Mouse (Mus musculus) lung, postnatal 0 days (tissue): ENCODE data around the gene Ubap2. TPM values are rescaled to one million over a fixed set of nuclear protein-coding genes. Genes with fewer than 3 reads are reported as not detected.

Source experiments
- ATAC-seq: fragments of 200-750 bp; cut with Nextera tagmentation; 2 replicates; pipeline ENCODE4 v1.8.0; 2017; ENCODE audit warnings: moderate library complexity
- DNase-seq: peaks from one replicate; pipeline ENCODE4 v3.0.0-alpha.2; 2016; ENCODE audit warnings: low spot score
- H3K27ac ChIP-seq: fragments of 300-500 bp; sonication (generic); 2 replicates; pipeline ENCODE4 v1.5.1; 2014; ENCODE audit warnings: antibody characterized with exemption, mild to moderate bottlenecking, low read length, mixed read lengths
- H3K27me3 ChIP-seq: fragments of 300-500 bp; sonication (generic); replicated peaks from 2 replicates; pipeline ENCODE4 v1.6.1; 2014; ENCODE audit warnings: low read length, mixed read lengths; ENCODE audit not compliant: insufficient read depth
- H3K36me3 ChIP-seq: fragments of 300-500 bp; sonication (generic); 2 replicates; pipeline ENCODE4 v1.6.1; 2014; ENCODE audit warnings: low read length, mixed read lengths; ENCODE audit not compliant: insufficient read depth
- H3K4me1 ChIP-seq: fragments of 300-500 bp; sonication (generic); 2 replicates; pipeline ENCODE4 v1.6.1; 2014; ENCODE audit warnings: antibody characterized with exemption, low read depth, low read length, mixed read lengths; ENCODE audit not compliant: insufficient read depth
- H3K4me2 ChIP-seq: fragments of 300-500 bp; sonication (generic); replicated peaks from 2 replicates; pipeline ENCODE4 v1.6.1; 2014; ENCODE audit warnings: low read depth, mild to moderate bottlenecking, low read length, moderate library complexity, mixed read lengths
- H3K4me3 ChIP-seq: fragments of 300-500 bp; sonication (generic); 2 replicates; pipeline ENCODE4 v1.5.1; 2014; ENCODE audit warnings: low read depth, low read length
- H3K9ac ChIP-seq: fragments of 300-500 bp; sonication (generic); replicated peaks from 2 replicates; pipeline ENCODE4 v1.6.1; 2014; ENCODE audit warnings: low read depth, mild to moderate bottlenecking
- H3K9me3 ChIP-seq: fragments of 300-500 bp; sonication (generic); 2 replicates; pipeline ENCODE4 v1.6.1; 2016; ENCODE audit warnings: low read length, mixed read lengths
- CTCF ChIP-seq: IDR thresholded peaks from 2 replicates; pipeline ENCODE4 v1.5.1; 2016; ENCODE audit warnings: antibody characterized with exemption, mild to moderate bottlenecking
- EP300 ChIP-seq: IDR thresholded peaks from 2 replicates; pipeline ENCODE4 v1.6.1; 2016; ENCODE audit warnings: antibody characterized with exemption, mild to moderate bottlenecking, control low read depth
- WGBS: fragments of 180-500 bp; shearing (Covaris S2); extraction: QIAGEN DNeasy Blood & Tissue Kit; methylation state at CpG from one replicate; pipeline ENCODE4 v1.1.7; 2014; 5-methylcytosine and 5-hydroxymethylcytosine counted together
- polyA plus RNA-seq: library from polyadenylated mRNA; unstranded; fragments of >200 nt; fragmentation: Nextera tagmentation; extraction: Ambion mirVana; gene quantifications from 2 replicates; pipeline ENCODE4 v1.2.1, GENCODE M21; 2015

The Ubap2 gene
- polyA plus RNA-seq, 1 experiment from 2014 or later: 18.2 TPM

DNA sequence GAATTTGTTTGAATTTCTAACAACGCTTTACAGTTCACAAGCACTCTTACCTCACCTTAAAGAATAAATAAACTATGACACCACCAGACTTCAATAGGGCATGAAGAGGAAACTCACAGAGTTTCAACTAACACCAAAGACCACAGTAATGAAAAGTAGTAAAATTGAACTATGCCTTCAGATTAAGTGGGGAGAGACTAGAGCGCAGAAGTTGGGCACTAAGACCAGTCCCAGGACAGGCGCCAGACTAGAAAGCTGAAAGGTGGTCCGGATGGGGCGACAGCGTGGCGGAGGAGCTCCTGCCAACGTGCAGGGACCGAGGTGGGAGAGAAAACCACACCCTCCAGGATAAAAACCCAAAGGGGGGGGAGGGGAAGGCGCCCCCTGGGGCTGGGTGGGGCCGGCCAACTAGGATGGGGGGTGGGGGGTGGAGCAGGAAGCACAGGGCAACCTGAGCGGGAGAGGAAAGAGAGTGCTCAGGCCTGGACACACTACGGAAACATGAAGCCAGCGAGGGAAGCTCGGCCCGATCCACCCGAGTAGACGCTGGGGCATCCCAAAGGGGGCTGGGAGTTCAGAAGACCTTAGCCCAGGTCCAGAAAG is 466 bp downstream of the Ubap2 start:
- peak; percentile 73 for DNase-seq

DNA sequence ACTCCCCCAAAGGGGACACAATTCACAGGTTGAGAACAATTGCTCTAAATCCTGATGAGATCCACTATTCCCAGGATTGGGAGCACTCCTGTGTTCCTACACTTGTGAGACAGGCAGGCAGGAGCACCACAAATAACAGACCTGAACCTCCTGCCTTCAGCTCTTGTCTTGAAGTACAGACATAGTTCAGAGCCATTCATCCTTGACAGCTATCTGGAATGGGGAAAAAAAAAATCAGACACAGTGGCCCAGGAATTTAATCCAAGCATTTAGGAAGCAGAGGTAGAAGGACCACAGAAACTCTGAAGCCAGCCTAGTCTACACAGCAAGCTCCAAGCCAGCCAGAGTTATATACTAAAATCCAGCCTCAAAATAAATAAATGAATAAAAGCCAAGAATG is 6.8 kb downstream of the Ubap2 start:
- no peak overlapping the region for H3K27ac ChIP-seq
- ATAC-seq (no peak), DNase-seq (no peak)
- H3K4me1 ChIP-seq: peaks cover 4% of the 10 kb centered on the region; the same call in 1 of the 2 replicates
- no peaks in the 10 kb centered on the region for H3K9me3 ChIP-seq
- H3K27me3 ChIP-seq: no peaks in the 10 kb centered on the region
- H3K36me3 ChIP-seq: no peaks in the 10 kb centered on the region
- H3K4me2 ChIP-seq: no peak overlapping the region
- no peak overlapping the region for H3K9ac ChIP-seq
- TF ChIP-seq CTCF: no peak
- H3K4me3 ChIP-seq: no peak overlapping the region

More for the DNA sequence above, 466 bp downstream of the Ubap2 start:
- H3K4me3 ChIP-seq: peak overlapping the region; percentile 75
- H3K9ac ChIP-seq: peak overlapping the region; percentile 81
- peaks cover 13% of the 10 kb centered on the region; the same call in 1 of the 2 replicates for H3K4me1 ChIP-seq
- under 1% methylated on average over 18 of the region's 18 CpGs for WGBS
- no peaks in the 10 kb centered on the region for H3K9me3 ChIP-seq
- H3K36me3 ChIP-seq: no peaks in the 10 kb centered on the region
- no peaks in the 10 kb centered on the region for H3K27me3 ChIP-seq
- H3K27ac ChIP-seq: peak overlapping the region; percentile 96
- peak overlapping the region; percentile 75 for H3K4me2 ChIP-seq
- ATAC-seq: peak; percentile 52
- TF ChIP-seq EP300 (0 out of 2 replicates have a peak, but pooled peaks have one; percentile 8), CTCF (no peak)

DNA sequence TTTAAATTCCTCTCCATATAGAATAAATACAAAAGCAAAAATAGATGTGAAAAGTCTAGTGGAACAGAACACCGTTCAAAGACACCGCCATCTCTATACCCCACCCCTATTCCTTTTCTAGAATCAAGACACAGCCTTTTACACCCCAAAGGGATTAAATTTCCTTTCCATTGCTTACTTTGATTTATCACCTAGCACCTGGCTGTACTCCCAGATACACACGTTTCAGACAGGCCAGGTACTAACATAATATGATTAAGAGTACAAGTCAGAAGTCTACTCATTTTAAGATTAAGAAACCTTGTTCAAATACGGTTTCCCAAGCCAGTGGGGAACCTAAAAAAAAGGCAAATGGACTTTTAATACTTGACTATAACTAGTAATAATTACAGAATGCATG is 8.6 kb downstream of the Ubap2 start:
- Histone ChIP-seq H3K4me1 (no peaks in the 10 kb centered on the region), H3K27ac (no peak overlapping the region), H3K27me3 (no peaks in the 10 kb centered on the region), H3K36me3 (no peaks in the 10 kb centered on the region), H3K4me2 (no peak overlapping the region), H3K9ac (no peak overlapping the region), H3K4me3 (no peak overlapping the region), H3K9me3 (no peaks in the 10 kb centered on the region)
- TF ChIP-seq EP300: no peak
- TF ChIP-seq CTCF: no peak
- 64% methylated on average over 4 of the region's 4 CpGs for whole genome bisulfite sequencing
- no peak for ATAC-seq
- DNase-seq: peak; percentile 38

DNA sequence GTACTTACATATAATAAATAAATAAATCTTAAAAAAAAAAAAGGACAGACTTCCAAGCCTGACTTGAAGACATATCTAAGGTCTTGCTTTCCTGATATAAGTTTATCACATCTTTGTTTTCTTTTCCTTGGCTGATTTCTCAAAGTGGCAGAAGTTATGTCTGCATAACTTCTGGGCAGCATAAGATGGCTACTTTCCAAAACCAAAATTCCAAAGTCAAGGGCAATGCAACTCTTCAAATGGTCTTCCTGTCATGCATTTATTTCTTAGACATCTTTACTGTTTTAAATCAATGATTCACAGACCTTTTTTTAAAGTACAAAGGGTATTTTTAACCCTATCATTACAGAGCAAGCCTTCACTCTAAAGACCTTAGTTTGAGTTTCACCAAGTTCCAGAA is 14.3 kb downstream of the Ubap2 start:
- H3K36me3 ChIP-seq: no peaks in the 10 kb centered on the region
- H3K9me3 ChIP-seq: no peaks in the 10 kb centered on the region
- no peak for TF ChIP-seq EP300
- no peak for TF ChIP-seq CTCF
- no peak overlapping the region for H3K27ac ChIP-seq
- no peak overlapping the region for H3K4me3 ChIP-seq
- no peak for ATAC-seq
- no peak overlapping the region for H3K4me2 ChIP-seq
- no peak for DNase-seq
- peaks cover 2% of the 10 kb centered on the region; the same call in 1 of the 2 replicates for H3K4me1 ChIP-seq
- no peaks in the 10 kb centered on the region for H3K27me3 ChIP-seq
- H3K9ac ChIP-seq: no peak overlapping the region

DNA sequence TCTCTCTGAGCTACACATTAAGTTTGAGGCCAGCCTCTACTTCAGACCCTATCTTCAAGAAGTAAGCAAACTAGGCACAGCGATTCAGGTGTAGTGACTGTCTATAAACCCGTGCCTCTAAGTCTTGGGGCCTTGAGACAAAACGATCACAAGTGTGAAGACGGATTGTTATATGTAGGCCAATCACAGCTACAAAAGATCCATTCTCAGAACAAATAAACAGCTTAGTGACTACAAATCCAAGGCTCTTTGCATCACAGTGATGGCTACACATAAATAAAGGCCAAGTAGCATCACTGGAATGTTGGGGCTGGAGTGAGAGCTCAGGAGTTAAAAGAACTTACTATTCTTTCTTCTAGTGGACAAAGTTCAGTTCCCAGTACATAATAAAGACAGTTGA is 15.9 kb downstream of the Ubap2 start:
- ATAC-seq (no peak), DNase-seq (no peak)
- Histone ChIP-seq H3K36me3 (no peaks in the 10 kb centered on the region), H3K4me1 (peaks cover 2% of the 10 kb centered on the region; the same call in 1 of the 2 replicates), H3K27me3 (no peaks in the 10 kb centered on the region), H3K9ac (no peak overlapping the region), H3K4me3 (no peak overlapping the region), H3K4me2 (no peak overlapping the region), H3K9me3 (no peaks in the 10 kb centered on the region), H3K27ac (no peak overlapping the region)
- 80% methylated on average over 4 of the region's 4 CpGs for WGBS
- TF ChIP-seq CTCF (no peak), EP300 (no peak)

DNA sequence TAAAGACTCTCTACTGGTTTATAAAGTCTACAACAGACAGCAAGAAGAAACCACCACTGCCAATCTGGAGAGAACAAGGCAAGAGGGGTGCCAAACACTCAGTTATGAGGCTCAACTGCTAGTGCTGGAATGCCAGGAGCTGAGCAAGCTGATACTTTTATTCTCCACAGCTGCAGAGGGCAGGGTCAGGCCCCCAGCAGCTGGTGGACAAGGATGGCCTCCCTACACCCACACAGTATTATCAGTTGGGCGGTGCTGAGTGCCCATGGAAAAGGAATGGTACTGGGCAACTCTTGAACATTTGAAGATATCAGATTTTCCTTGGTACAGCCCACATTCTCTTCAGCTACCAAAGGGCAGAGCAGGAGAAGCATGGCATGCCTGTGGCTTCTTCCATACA is 17.2 kb downstream of the Ubap2 start:
- no peaks in the 10 kb centered on the region for H3K36me3 ChIP-seq
- H3K27me3 ChIP-seq: no peaks in the 10 kb centered on the region
- H3K4me1 ChIP-seq: peaks cover 2% of the 10 kb centered on the region; the same call in 1 of the 2 replicates
- 88% methylated on average over 1 of the region's 1 CpGs for WGBS
- H3K9me3 ChIP-seq: no peaks in the 10 kb centered on the region
- no peak overlapping the region for H3K4me2 ChIP-seq
- H3K4me3 ChIP-seq: no peak overlapping the region
- DNase-seq (no peak), ATAC-seq (no peak)
- no peak overlapping the region for H3K27ac ChIP-seq
- H3K9ac ChIP-seq: no peak overlapping the region
- TF ChIP-seq EP300: no peak
- TF ChIP-seq CTCF: no peak
